Mouse (Mus musculus): ENCODE data around the gene Aifm2.

Gene Aifm2

GRCm38 (mm10) chr10:61714771-61715461, at the start of gene Aifm2:
Gene Aifm2, plus strand, starts transcription at chr10:61715263.
- peak; percentile 75 for DNase-seq (ENCODE audit: low spot score)

GRCm38 (mm10) chr10:61665651-61666050, 49.4 kb upstream of the Aifm2 start:
- no peak for DNase-seq (ENCODE audit: low spot score)

- DNase-seq (ENCODE audit: low spot score), result no peak
These were observed 45.8 kb upstream of the Aifm2 start for GRCm38 (mm10) chr10:61669289-61669688.

GRCm38 (mm10) chr10:61669896-61670295, 45.2 kb upstream of the Aifm2 start:
- no peak for DNase-seq (ENCODE audit: low spot score)

- no peak for DNase-seq (ENCODE audit: low spot score)
These were observed 44.3 kb upstream of the Aifm2 start for GRCm38 (mm10) chr10:61670758-61671157.

DNA sequence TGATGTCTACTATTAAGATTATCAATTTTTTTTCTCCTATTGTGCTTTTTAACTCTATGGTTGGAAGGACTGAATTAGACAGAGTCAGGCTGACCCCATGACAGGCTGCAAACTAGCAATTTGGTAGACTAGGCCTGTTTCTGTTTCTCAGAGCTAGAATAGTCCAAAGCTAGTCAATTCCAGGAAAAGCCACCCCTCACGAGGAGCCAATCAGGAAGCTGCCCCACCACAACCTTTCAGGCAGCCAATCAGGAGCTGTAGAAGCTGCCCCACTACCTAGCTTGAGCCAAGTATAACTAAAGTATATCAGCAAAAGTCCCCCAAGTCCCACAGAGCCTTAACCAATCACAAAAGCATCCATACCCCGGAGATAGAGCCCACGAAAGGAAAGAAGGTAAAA, 39.1 kb upstream of the Aifm2 start:
- DNase-seq (ENCODE audit: low spot score), result no peak

DNA sequence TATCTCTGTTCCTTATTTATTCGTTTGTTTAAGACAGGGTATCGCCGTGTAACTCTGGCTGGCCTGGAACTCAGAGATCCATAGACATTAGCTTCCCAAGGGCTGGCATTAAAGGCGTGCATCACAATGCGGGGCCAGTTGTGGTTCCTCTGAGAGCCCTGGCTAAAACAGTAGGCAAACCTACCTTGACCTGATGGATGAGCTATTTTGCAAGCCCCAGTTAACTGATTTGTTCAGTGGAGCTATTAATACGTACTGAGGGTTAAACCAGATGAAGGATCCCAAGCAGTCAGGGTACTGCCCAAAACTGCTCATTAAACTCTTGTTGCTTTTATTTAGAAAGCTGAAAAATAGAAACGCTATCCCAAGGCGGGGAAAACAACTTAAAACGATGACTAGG, 35.5 kb upstream of the Aifm2 start:
- DNase-seq (ENCODE audit: low spot score), result no peak

DNA sequence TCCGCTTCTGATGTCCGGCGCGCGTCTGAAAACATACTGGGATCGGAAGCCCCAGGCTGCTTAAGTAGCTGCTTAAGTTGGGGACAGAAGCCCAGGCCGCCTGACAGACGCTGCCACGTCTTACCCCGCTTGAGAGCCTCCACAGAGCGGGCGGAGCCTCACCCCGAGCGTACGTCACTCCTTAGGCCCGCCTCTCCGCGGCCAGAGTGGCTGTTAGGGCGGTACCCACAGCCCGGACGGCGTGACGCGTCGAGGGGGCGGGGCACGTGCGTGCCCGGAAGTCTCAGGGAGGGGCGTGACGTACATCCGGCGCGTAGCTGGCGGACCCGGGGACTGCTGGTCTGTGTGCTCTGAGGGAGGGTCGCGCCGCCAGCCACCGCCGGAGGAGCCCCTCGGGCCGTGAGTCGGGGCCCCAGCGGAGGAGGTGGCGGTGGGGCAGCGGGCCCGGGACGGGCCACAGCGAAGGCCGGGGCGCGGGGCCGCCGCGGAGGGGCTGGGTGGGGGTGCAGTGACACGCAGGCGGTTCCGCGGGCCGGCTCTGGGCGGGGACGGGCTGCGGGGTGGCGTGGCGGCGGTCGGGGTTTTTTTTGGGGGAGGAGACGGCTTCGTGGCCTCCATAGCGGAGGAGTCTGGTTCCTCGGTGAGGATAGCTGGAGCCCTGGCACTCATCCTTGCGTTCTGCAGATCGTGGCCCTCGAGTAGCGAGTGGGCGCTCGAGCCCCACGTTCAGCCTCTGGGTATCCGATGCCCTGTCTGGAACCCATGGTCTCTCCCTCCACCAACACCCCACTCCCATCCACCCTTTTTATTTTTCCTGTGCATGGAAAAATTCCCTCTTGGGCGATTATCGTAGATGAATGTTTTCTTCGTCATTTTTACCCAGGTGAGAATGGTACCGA, 34.8 kb upstream of the Aifm2 start, which contains the start of gene Sar1a:
TSS of gene Sar1a (plus strand) at position 285 of the 899 bp plus-strand sequence.
- DNase-seq (ENCODE audit: low spot score), result peak; percentile 99

- no peak for DNase-seq (ENCODE audit: low spot score)
These were observed 25.7 kb upstream of the Aifm2 start for GRCm38 (mm10) chr10:61689405-61689804.

DNA sequence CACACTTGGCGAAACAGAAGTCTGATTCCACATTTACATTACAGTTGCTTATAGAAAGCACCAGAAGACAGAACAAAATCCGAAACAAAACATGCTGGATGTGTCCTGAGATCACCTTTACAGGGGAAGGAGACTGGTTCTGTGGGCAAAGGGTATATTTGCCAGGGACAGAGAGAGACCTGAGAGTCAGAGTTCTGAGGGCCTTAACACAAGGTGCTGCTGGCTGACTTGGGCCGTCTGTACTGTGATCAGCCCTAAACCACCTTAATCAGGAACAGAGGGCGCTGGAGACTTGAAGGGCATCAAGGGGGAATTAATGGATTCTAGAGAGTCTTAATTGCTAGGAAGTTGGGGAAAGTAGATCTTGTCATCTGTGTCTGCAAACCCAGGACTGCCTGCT, 21.5 kb upstream of the Aifm2 start:
- DNase-seq (ENCODE audit: low spot score), result no peak

DNA sequence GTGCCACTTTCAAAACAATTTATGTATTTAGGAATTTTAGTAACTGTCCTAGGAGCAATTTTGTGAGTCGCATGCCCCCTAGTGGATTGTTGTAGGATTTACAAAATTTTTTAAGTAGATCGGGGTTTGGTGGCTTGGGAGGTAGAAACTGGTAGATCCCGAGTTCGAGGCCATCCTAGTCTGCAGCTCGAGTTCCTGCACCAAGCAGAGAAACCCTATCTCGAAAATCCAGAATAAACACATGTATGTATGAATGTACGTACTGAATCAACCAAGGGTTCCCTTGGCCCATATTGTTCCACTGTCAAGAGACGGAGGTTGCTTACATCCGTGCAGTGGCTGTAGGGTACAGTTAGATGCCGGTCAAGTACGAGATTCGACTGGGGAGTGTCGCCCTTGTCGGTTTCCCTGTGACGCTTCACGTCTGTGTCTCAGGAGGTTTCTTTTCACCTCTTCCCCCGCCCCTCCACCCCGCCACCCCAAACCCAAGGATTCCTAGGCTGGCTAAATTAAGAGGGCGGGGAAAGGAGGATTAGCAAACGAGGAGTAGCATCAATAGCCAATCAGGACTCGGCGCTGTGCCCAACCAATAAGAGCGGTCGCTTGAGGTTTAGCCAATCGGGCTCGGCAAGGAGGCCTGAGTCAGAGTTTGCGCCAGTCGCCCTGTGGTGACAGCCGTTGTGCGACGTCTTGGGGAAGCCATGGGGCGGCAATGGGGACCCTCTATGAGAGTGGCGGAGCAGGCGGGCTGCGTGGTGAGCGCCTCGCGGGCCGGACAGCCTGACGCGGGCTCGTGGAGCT, 20.0 kb upstream of the Aifm2 start, which contains the start of gene Tysnd1:
TSS of gene Tysnd1 (plus strand) at position 645 of the 801 bp plus-strand sequence.
- peak; percentile 98 for DNase-seq (ENCODE audit: low spot score)

GRCm38 (mm10) chr10:61695703-61696559, 19.1 kb upstream of the Aifm2 start:
- DNase-seq (ENCODE audit: low spot score), result no peak

DNA sequence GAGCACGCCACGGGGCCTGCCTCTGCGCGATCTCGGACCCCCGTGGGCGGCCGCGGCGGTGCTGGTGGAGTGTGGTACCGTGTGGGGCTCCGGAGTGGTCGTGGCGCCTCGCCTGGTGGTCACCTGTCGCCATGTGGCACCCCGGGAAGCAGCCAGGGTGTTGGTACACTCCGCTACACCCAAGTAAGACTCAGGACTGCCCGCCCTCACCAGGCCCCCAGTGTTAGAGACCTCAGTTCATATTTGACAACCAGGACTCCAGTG, 18.6 kb upstream of the Aifm2 start:
- no peak for DNase-seq (ENCODE audit: low spot score)

DNA sequence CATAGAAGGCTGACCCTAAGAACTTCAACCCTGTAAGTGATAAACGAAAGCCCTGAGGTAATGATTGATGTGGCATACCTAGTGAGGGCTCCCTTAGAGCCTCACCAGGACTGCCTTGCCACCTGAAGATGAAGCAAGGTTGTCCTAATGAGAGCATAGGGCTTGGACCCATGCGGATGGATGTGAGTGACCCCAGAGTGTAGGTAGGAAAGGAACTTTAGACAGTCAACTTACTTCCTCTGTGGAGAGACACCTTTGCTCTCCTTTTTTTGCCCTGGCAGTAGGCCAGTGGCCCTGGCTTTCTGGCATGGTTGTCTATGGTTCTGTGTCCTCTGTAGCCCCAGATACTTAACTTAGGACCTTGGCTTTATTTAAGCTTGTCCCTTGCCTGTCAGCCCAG, 18.0 kb upstream of the Aifm2 start:
- no peak for DNase-seq (ENCODE audit: low spot score)

DNA sequence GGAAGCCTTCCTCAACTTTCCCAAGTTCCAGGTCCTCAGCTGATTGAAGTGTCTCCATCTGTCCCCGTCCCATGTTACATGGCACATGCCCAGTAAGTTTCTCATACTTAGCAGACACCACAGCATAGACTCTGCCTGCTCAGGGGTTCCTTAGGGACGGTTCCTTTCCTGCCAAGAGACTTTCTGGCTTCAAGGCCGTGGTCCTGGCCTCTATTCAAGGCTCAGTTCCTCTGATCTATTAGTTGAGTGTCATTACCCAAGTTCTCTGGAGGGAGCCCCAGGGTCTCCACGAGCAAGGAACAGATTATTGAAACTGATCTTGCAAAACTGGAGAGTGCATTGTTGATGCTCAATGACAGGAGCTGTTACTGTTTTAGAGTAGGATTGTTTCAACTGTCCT, 10.4 kb upstream of the Aifm2 start:
- no peak for DNase-seq (ENCODE audit: low spot score)

- no peak for DNase-seq (ENCODE audit: low spot score)
These were observed 8.4 kb upstream of the Aifm2 start for GRCm38 (mm10) chr10:61706412-61707375.

GRCm38 (mm10) chr10:61713601-61714000, 1.5 kb upstream of the Aifm2 start:
- DNase-seq (ENCODE audit: low spot score), result no peak

DNA sequence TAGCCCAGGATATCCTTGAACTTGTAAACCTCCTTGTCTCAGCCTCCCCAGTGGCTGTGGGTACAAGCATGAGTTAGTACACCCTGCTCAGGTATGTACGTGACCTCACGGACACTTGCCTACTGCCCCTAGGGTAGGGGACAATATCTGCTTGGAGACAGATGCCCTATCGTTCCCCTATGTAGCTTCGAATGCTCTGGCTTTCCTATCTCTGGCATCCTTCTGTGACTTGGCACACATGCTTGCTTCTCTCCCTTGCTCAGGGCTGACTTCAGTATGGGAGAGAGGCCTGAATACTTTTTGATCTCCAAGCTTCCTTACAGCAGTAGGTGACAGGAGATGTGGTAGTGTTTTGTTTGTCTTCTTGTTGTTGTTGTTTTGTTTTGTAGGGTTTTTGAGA, 917 bp upstream of the Aifm2 start:
- no peak for DNase-seq (ENCODE audit: low spot score)

DNA sequence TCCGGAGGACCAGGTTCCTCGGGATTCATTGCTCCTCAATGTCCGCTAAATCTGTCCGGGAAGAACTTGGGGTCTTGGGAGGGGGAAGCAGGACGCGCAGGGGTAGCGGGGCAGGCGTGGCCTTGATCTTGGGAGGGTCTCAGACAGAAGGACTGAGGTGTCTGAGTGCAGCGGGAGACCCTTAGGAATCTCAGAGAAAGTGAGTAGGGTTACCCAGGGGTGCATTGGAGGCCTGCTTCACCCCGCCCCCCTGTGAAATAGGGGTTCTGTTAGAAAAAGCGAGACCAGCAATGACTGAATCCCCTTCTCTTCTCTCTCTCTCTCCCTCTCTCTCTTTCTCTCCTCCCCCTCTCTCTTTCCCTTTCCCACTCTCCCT, 387 bp downstream of the Aifm2 start:
- DNase-seq (ENCODE audit: low spot score), result no peak

Measured in retina, embryonic 14.5 days (tissue).